Mouse (Mus musculus) C2C12 (cell line): ENCODE measurements around the gene Prdx2.

ENCODE experiments used
- CTCF ChIP-seq: IDR thresholded peaks from one replicate; pipeline ENCODE4 v1.5.1; 2011; ENCODE audit not compliant: control insufficient read depth, insufficient read depth, insufficient read length
- MAX ChIP-seq: IDR thresholded peaks from one replicate; pipeline ENCODE4 v1.6.1; 2011; ENCODE audit warnings: mild to moderate bottlenecking, control low read depth
- USF1 ChIP-seq: IDR thresholded peaks from one replicate; pipeline ENCODE4 v1.6.1; 2011; ENCODE audit warnings: low read depth, mild to moderate bottlenecking, control low read depth, moderate library complexity

DNA sequence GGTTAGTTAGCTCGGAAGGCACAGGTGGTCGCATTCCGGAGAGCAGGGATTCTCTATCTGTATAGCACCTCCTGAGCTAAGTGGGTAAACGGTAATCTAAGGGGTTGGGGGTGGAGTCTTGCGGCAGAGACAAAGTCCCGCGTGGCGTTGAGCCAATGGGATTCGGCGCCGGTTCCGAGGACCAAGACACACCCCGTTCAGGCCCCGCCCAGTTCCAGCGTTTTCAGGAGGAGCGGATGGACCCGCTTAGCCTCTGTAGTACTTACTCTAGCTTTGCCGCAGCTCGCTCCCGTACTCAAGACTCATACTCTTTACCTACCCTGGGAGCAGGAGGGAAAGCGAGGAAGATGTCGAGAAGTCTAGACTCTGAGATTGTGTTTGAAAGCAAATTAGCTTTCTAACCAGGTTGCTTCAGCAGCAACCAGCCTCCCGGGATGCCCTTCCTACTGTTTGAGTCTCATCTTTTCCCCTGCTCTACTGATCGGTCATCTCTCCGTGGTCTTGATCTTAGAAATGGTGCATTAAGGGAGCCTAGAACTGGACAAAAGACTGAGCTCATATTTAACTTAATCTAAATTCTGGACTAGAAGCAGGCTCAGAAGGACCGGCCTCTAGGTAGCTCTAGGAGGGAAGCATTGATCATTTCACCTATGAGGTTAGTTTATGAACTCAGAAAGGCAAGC is 24.8 kb upstream of the Prdx2 start:
- TF ChIP-seq CTCF (no peak), USF1 (no peak), MAX (no peak)
